Mouse (Mus musculus): ENCODE data around the gene Crybb3. TPM values are rescaled to one million over a fixed set of nuclear protein-coding genes. Genes with fewer than 3 reads are reported as not detected.
"Not testable (repeated sequence)": the region's sequence is repeated elsewhere in the genome, so short reads cannot be mapped to it uniquely, and the experiment has no call there.

The Crybb3 gene
- total RNA-seq (2014; fragmentation: Nextera tagmentation) (not detected in 2 replicates), total RNA-seq (2017) (not detected in 2 replicates)

- no peak for ATAC-seq (replicated peaks; ENCODE audit: poor library complexity, severe bottlenecking)
Measured at GRCm38 (mm10) chr5:113081439-113081838, at the start of gene Crybb3. Gene Crybb3 (minus strand): TSS chr5:113081584.

DNA sequence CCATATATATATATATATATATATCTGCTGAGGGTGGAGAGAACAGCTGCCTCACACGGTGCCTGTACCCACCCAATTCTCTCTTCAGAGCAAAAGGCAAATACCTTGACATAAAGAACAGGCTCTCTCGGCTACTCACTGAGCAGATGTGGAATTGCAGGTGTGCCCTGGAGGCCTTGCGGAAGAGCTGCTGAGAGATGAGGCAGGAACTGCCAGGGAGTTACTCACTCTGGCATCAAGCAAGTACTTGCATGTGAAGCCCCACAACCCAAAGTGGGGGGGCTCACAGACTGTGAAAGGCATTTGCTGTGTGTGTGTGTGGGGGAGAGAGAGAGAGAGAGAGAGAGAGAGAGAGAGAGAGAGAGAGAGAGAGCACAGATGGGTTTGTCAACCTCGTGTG, 47.0 kb upstream of the Crybb3 start:
- no peak for ATAC-seq (replicated peaks; ENCODE audit: poor library complexity, severe bottlenecking)

- no peak for ATAC-seq (replicated peaks; ENCODE audit: poor library complexity, severe bottlenecking)
Measured at GRCm38 (mm10) chr5:113126476-113126875, 45.1 kb upstream of the Crybb3 start.

- ATAC-seq (replicated peaks; ENCODE audit: poor library complexity, severe bottlenecking) = no peak
Measured at GRCm38 (mm10) chr5:113123693-113124092, 42.3 kb upstream of the Crybb3 start.

- peak; percentile 35 for ATAC-seq (replicated peaks; ENCODE audit: poor library complexity, severe bottlenecking)
Measured at GRCm38 (mm10) chr5:113122326-113123054, 41.1 kb upstream of the Crybb3 start.

- ATAC-seq (replicated peaks; ENCODE audit: poor library complexity, severe bottlenecking) = no peak
Measured at GRCm38 (mm10) chr5:113121591-113121875, 40.1 kb upstream of the Crybb3 start.

DNA sequence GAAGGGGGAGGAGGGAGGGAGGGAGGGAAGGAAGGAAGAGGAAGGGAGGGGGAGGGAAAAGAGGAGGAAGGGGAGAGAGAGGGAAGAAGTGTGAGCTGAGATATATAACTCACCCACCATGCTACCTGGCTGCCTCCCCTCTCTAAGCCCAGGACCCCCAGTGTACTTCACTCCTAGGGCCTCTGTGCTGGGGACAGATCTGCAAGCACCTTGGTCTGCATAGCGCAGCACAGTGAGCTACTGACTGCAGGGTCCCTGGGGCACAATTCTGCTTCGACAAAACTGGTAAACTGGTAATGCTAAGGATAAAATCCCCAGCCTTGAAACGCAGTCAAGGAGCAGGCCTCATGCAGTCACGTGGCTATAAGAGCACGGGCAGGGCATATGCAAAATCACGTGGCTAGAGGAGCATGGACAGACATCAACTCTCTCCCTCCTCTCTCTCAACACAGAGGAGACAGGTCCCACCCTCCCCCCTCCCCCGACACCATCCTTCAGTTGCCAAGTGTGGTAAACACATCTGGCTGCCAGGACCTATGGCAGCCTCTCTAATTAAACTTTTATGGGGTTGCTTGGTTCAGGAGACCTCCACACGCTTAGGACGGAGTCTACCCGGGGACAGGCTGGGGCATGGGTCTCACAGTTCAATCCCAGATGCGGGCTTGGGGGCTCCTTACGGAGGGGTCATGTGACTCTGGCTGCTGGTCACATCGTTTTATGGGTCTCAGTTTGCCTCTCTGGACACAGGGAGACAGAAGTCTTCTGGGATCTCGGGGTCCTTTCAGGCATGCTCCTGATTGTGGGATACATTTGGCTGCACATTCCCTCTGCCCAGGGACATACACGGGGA, 39.6 kb upstream of the Crybb3 start:
- no peak for ATAC-seq (replicated peaks; ENCODE audit: poor library complexity, severe bottlenecking)

GRCm38 (mm10) chr5:113119861-113120465, 38.6 kb upstream of the Crybb3 start:
- peak; percentile 67 for ATAC-seq (replicated peaks; ENCODE audit: poor library complexity, severe bottlenecking)

- ATAC-seq (replicated peaks; ENCODE audit: poor library complexity, severe bottlenecking) = no peak
Measured at GRCm38 (mm10) chr5:113119291-113119690, 37.9 kb upstream of the Crybb3 start.

DNA sequence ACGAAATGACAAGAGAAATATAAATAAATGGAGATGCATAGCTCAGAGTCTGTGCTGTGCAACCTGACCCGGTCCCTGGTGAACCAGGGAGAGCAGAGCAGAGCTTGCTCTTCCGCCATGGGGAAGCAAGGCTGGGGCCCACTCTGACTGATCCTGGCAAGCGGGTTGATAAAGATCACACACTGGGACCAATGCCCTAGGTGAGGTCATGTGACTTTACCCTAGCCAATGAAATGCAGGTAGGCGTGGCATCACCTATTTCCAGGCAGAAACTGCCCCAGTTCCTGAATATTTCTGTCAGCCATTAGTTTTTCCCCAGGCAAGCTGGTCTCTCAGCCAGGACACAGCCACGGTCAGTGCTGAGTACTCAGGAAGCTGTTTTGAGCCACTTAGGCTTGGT, 37.3 kb upstream of the Crybb3 start:
- ATAC-seq (replicated peaks; ENCODE audit: poor library complexity, severe bottlenecking) = peak; percentile 40

GRCm38 (mm10) chr5:113117361-113117760, 36.0 kb upstream of the Crybb3 start:
- no peak for ATAC-seq (replicated peaks; ENCODE audit: poor library complexity, severe bottlenecking)

- no peak for ATAC-seq (replicated peaks; ENCODE audit: poor library complexity, severe bottlenecking)
Measured at GRCm38 (mm10) chr5:113115896-113116295, 34.5 kb upstream of the Crybb3 start.

DNA sequence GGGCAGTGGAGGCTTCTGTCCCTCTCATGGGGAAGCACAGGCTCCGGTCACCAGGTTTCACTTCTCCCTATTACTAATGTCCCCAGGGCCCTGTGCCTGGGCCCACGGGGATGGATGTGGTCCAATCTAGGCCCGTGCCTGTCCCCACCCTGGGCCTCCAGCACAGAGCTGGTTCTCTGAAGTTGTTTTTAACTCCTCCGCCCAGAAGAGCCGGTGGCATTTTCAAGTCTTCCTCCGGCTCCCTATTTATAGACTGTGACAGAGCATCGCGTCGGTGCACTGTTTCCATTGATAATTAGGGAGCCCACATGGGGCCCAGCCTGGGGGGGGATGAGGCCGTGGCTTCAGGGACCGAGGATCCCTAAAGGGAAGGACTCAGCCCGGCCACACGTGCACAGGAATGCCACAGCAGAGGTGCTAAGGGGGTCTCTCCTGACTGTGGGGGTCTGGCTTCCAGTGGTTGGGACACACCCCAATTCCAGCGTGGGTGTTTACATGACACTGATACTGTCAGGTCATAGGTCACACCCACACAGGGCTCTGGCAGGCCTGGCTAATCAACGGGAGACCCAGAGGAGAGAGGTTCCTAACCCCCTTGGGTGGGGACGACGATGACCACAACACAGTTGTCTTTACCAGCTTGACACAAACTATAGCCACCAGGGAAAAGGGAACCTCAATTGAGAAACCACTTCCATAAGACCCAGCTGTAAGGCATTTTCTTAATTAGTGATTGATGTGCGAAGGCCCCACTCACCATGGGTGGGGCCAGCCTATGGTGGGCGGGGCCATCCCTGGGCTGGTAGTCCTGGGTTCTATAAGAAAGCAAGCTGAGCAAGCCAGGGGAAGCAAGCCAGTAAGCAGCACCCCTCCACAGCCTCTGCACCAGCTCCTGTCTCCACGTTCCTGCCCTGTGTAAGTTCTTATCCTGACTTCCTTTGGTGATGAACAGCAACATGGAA, 33.2 kb upstream of the Crybb3 start:
- ATAC-seq (replicated peaks; ENCODE audit: poor library complexity, severe bottlenecking) = peak; percentile 68

DNA sequence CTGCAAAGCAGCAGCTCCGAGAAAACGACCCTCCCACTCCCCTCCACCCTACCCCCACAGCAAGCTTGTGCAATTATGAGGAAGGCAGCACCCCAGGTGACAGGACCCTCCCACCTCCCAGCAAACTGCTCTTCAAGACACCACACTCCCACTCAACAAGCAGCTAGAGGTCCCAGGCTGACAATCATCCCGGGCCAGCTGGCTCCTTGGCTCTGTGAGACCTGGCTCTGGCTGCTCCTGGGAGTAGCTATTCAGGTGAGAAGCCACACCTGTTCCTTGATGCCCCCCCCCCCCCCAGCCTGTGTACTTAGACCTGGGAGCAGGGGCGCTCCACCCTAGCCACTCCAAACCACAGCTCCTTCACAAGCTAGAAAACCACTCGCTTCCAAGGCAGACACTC, 31.7 kb upstream of the Crybb3 start:
- peak; percentile 7; the same call in 1 of the 2 replicates for ATAC-seq (replicated peaks; ENCODE audit: poor library complexity, severe bottlenecking)

DNA sequence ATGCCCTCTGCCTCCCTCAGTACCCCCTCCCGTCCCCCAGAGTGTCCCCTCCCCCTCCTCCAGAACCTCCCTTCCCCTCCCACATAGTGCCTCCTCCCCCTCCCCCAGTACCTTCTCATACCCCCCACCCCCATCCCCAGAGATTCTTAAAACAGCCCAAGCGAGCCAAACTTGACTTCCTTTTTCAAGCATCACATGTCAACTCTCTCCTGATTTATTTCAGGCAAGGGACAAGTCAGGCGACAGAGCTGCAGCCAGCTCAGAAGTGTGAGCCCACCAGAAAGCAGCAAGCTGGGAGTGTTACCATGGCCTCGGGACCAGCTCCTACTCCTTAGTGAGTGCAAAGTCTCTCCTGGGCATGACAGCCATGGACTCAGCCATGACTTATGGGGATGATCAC, 30.0 kb upstream of the Crybb3 start:
- no peak for ATAC-seq (replicated peaks; ENCODE audit: poor library complexity, severe bottlenecking)

DNA sequence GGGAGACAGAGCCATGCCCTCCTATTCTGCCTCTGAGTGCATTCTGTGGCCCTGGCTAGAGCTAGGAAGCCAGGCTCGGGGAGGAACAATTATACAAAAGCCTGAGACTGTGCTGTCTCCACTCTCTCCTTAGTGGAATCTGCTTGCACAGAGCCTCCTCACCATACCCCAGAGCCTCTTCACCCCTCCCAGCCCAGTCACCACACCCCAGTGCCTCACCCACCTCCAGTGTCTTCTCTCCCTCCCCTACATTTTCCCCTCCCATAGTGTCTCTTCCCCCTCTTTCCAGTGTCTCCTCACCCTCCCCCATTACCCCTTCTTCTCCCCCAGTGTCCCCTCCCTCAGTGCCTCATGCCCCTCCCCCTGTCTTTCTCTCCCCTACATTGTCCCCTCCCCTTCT, 29.5 kb upstream of the Crybb3 start:
- no peak for ATAC-seq (replicated peaks; ENCODE audit: poor library complexity, severe bottlenecking)

DNA sequence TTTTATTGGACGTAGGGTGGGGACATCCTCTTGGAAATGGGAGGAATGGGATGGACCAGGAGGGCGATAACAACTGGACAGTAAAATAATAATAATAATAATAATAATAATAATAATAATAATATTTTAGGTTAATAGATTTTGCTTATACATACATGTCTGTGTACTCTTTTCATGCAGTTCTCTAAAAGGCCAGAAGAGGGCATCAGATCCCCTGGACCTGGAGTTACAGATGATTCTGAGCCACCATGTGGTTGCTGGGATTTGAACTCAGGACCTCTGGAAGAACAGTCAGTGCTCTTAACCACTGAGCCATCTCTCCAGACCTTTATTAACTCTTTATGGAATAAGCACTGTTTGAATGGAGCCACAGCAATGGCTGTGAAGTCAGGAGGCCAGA, 28.3 kb upstream of the Crybb3 start:
- not testable (repeated sequence) for ATAC-seq (replicated peaks; ENCODE audit: poor library complexity, severe bottlenecking)

GRCm38 (mm10) chr5:113108165-113108764, 26.9 kb upstream of the Crybb3 start:
- no peak for ATAC-seq (replicated peaks; ENCODE audit: poor library complexity, severe bottlenecking)

DNA sequence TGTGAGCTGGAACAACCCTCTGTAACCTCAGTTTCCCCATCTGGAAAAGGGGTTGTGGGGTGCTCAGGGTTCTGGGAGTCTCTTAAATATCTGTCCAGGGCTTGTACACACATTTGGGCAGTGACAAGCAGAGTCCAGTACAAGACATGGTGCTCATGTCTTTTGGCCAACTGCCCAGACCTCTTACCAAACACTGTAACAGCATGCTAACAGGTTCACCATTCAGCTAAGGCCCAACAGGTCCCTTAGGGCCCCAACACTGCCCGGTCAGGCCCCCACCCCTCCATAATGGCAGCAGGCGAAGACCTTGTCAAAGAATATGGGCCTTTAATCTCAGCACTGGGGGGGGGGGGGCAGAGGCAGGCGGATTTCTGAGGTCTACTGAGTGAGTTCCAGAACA, 26.3 kb upstream of the Crybb3 start:
- ATAC-seq (replicated peaks; ENCODE audit: poor library complexity, severe bottlenecking) = no peak

- no peak for ATAC-seq (replicated peaks; ENCODE audit: poor library complexity, severe bottlenecking)
Measured at GRCm38 (mm10) chr5:113106594-113106993, 25.2 kb upstream of the Crybb3 start.

All from granulocyte monocyte progenitor cell, adult 5-6 weeks (primary cell).